Mouse (Mus musculus) lung, postnatal 0 days (tissue): ENCODE results near the gene Lyg2.

Experiments
- CTCF ChIP-seq: IDR thresholded peaks from 2 replicates; pipeline ENCODE4 v1.5.1; 2016; ENCODE audit warnings: antibody characterized with exemption, mild to moderate bottlenecking
- EP300 ChIP-seq: IDR thresholded peaks from 2 replicates; pipeline ENCODE4 v1.6.1; 2016; ENCODE audit warnings: antibody characterized with exemption, mild to moderate bottlenecking, control low read depth

DNA sequence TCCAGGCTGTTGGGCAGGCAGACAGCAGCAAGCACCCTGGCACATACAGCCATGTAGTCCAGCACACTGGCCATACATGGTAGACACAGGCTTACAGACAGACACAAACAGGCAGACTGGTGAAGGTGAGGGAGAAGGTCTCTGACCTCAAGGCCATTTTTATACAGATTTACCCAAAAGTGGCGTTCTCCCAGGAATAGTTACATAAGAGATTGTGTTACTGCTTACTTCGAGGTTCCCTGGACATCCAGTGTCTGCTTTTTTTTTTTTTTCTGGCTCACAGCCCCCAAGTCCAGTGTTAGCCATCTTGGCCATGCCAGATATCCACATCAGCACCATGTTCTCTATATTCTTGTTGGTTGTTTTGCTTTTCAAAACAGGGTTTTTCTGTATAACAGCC is 42.2 kb upstream of the Lyg2 start:
- no peak for TF ChIP-seq CTCF
- no peak for TF ChIP-seq EP300
